Mouse (Mus musculus): ENCODE measurements around the gene Ptp4a2.

- peak; percentile 66; the same call in 1 of the 2 replicates for TF ChIP-seq POLR2A (IDR thresholded peaks at IDR 0.05; ENCODE audit: insufficient read depth, low read depth, low read length)
- TF ChIP-seq CTCF (IDR thresholded peaks at IDR 0.05), result no peak
- TF ChIP-seq EP300 (IDR thresholded peaks at IDR 0.05; ENCODE audit: insufficient read depth, low read depth, low read length), result no peak
Measured at GRCm38 (mm10) chr4:129795151-129795860, 15.7 kb upstream of the Ptp4a2 start.

Measured in heart, adult 2 months (tissue).